Mouse (Mus musculus) megakaryocyte, adult 5-6 weeks (primary cell): Measurements from ENCODE around the gene Bhlha9. TPM values are rescaled to one million over a fixed set of nuclear protein-coding genes. Genes with fewer than 3 reads are reported as not detected.
"Not testable (repeated sequence)": the region's sequence is repeated elsewhere in the genome, so short reads cannot be mapped to it uniquely, and the experiment has no call there.

Experiments
- ATAC-seq: 2 replicates; pipeline ENCODE4 v1.8.0; 2016; ENCODE audit warnings: mild to moderate bottlenecking, inconsistent platforms; ENCODE audit not compliant: poor library complexity, severe bottlenecking
- total RNA-seq, 2 experiments: library from RNA; stranded (forward) in 1 of 2; stranded (reverse) in 1 of 2; fragments of 153-499, 151-499 nt in 1 of 2; fragments of 221-1000, 200-1000 nt in 1 of 2; gene quantifications; 2 replicates each; pipeline versions ENCODE4 v1.2.3 to v1.2.4; 2015 to 2017

Bhlha9 gene
- total RNA-seq, 2 experiments from 2014 or later, result 0.18 TPM; not detected in 1

- ATAC-seq, result no peak
Measured at GRCm38 (mm10) chr11:76661790-76662468, 10.3 kb upstream of the Bhlha9 start.

- no peak for ATAC-seq
Measured at GRCm38 (mm10) chr11:76666002-76666649, 6.1 kb upstream of the Bhlha9 start.

DNA sequence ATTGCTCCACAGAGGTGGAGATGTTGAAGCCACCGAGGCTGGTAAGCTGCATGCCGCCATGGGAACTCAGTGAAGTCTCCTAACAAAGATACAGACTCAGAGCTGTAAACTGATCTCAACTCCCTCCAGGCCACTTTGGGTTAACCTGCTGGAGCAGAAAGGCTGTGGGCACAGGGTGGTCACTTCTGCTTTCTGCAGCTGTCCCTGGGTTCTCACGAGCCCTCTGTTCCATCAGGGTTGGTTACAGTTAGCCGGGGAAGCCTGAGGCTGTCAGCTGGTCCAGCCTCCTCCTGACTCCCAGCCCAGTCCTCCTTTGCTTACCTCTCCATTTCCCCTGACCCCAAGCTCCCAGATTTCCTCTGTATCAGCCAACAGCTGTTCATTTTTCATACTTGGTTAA, 4.5 kb upstream of the Bhlha9 start:
- no peak for ATAC-seq

- no peak for ATAC-seq
Measured at GRCm38 (mm10) chr11:76672561-76673384, 503 bp downstream of the Bhlha9 start.

DNA sequence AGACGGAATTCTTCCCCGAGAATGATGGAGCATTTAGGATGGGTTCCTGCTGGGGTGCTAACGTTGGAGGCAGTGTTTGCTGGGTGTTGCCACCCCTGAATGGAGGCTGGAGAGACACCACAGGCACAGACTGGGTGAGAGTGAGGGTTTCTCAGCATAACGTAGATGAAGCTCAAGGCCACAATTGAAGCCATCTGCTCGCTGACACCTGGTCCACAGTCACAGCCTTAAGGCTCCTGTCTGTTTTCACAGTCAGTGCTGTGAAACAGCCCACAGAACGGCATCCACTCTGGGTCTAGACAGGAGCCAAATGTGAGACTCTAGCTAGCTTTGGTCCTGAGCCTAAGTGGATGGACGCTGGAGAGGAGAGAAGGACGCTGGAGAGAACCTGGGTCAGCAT, 1.9 kb downstream of the Bhlha9 start:
- ATAC-seq, result no peak

- no peak for ATAC-seq
Measured at GRCm38 (mm10) chr11:76674704-76675103, 2.4 kb downstream of the Bhlha9 start.

- ATAC-seq, result not testable (repeated sequence)
Measured at GRCm38 (mm10) chr11:76679508-76679907, 7.2 kb downstream of the Bhlha9 start, which contains the start of gene Trarg1. Gene Trarg1 (plus strand): TSS chr11:76679808.

- no peak for ATAC-seq
Measured at GRCm38 (mm10) chr11:76685604-76686003, 13.3 kb downstream of the Bhlha9 start.

GRCm38 (mm10) chr11:76692096-76692495, 19.8 kb downstream of the Bhlha9 start:
- ATAC-seq, result no peak

DNA sequence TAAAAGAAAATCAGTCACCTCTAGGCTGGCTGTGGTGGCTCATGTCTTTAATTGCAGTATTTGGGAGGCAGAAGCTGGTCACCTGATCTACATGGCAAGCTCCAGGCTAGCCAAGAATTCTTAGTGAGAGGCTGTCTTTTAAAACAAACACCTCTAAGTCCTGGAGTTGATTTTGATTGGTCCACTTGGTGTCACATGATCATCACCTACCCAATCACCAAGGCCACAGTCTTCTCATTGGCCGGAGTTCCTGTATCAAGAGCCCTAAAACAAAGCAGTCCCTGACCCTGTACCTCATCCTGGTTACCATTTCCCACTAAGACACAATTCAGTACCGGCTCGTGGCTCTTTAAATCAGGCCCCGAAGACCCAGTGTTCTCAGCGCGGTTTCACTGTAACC, 23.5 kb downstream of the Bhlha9 start:
- ATAC-seq, result no peak

DNA sequence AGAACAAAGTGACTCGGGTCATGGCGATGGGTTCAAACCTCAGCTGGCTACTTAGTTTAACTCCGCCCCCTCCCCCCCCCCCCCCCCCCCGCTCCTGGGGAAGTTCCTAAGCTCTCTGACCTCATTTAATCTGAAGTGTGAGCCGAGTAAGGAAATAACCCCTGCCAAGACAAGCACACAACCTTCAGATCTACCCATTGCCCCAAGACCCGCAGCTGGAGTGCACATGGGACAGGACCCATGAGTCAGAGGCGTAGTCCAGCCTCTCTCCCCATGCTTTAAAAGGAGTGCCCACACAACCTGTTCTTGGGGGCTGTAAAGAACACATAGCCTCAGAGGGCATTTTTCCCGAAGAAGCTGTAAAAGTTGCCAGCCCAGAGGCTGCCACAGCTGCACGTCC, 27.4 kb downstream of the Bhlha9 start:
- ATAC-seq, result no peak

DNA sequence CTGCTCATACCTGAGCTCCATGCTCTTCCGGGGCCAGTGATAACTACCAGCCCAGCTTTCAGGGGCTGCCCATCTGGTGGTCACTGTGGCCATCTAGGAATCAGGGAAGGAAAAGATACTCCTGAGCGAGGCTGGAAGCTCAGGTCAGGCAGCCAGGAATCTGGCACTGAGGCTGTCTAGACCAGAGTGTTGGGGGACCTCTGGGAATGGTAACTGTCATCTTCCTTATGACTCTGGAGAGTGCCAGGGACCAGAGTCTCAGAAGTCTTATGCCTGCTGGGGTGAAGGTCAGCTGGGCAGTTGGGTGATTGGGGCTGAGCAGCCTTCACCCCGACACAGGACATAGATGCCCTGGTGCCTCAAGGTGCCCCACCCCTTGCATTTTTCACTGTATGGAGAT, 35.4 kb downstream of the Bhlha9 start:
- ATAC-seq, result no peak

- ATAC-seq, result no peak
Measured at GRCm38 (mm10) chr11:76708066-76708465, 35.8 kb downstream of the Bhlha9 start.

DNA sequence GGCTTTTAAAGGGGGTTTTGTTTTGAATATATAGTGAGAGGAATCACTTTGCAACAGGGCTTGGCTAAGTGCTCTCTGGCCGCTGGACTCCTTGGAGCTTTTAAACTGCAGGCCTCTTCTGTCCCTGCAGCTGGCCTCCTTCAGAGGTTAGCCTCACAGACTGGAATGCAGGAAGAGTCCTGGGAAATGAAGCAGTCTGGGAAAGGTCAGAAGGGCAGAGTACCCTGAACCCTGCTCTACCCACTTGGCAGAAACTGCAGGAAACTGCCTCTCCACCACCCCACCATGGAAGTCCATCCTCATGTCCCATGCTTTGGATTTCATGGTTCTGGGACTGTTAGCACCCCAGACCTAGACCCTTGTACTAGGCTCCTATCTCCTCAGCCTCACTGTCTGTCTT, 36.6 kb downstream of the Bhlha9 start:
- ATAC-seq, result no peak

- no peak for ATAC-seq
Measured at GRCm38 (mm10) chr11:76709625-76710452, 37.6 kb downstream of the Bhlha9 start.

DNA sequence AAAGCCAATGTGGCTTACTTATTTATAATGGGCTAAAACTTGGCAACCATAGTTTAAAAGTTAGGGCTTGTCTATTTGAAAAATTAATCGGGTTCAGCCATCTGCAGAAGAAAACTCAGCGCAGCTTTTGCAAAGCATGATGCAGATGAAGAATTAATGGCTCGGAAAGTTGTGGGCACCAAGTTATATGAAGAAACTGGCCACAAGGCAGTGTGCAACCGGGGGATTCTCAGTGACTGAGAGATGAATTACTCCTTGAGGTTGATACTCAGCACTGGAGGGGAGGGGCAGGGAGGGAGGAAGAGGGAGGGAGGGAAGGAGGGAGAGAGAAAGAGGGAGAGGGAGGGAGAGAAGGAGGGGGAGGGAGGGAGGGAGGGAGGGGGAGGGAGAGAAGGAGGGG, 44.7 kb downstream of the Bhlha9 start:
- no peak for ATAC-seq

Other genes with a start within 250 kb of the Bhlha9 start
- gene Abr, start 50.2 kb upstream of the Bhlha9 start, total RNA-seq (2015), result 45.8 and 47.9 TPM in 2 replicates
- 78.4 and 84.4 TPM in 2 replicates for gene Abr, start 50.2 kb upstream of the Bhlha9 start, total RNA-seq (2017)
- gene Trarg1, start 7.3 kb downstream of the Bhlha9 start, total RNA-seq (2015), result not detected in 2 replicates
- not detected in 2 replicates for gene Trarg1, start 7.3 kb downstream of the Bhlha9 start, total RNA-seq (2017)
- 19.1 and 19.2 TPM in 2 replicates for gene Gosr1, start 91.1 kb downstream of the Bhlha9 start, total RNA-seq (2015)
- gene Gosr1, start 91.1 kb downstream of the Bhlha9 start, total RNA-seq (2017), result 78.0 and 81.5 TPM in 2 replicates
- gene Cpd, start 174.5 kb downstream of the Bhlha9 start, total RNA-seq (2015), result 28.0 and 28.3 TPM in 2 replicates
- gene Cpd, start 174.5 kb downstream of the Bhlha9 start, total RNA-seq (2017), result 19.6 and 23.9 TPM in 2 replicates
- gene Tmigd1, start 229.7 kb downstream of the Bhlha9 start, total RNA-seq (2015), result not detected in 2 replicates
- gene Tmigd1, start 229.7 kb downstream of the Bhlha9 start, total RNA-seq (2017), result not detected in 2 replicates